Mouse (Mus musculus) heart, adult 9 months (tissue): ENCODE data around the gene Sdhb.

Experiments used
- DNase-seq, 2 experiments: peaks; one replicate each; pipeline ENCODE4 v3.0.0; 2022; ENCODE audit warnings: low spot score in 2 of 2

Sdhb gene

DNA sequence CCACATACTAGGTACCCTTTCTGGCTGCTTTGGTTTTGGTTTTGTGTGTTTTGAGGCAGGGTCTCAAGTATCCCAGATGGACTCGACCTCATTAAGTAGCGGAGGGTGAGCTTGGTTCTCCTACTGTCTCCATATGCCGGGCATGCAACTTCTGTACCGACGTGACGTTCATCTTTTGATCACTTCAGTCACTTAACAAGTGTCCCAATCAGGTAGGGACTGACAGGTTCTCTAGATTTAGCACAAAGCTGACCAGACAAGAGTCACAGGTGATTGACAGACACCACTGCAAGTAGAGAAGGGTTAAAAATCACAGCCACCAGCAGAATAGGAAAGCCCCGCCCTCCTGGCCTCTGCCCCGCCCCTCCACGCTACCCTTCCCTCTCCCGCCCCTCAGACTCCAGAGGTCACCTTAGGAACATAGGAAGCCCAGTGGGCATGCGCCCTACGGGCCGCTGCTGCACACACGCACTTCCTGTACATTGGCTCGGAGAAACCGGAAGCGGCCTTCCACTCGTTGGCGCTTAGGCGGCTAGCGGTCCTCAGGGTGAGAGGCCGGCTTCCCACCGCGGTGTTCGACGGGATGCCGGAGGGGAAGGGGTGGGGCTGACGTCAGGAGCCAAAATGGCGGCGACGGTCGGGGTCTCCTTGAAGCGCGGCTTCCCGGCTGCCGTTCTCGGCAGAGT, at the start of gene Sdhb:
Gene Sdhb, plus strand, starts transcription at position 423 of the 686 bp plus-strand sequence.
- peak; percentile 97 to 98 for DNase-seq

DNA sequence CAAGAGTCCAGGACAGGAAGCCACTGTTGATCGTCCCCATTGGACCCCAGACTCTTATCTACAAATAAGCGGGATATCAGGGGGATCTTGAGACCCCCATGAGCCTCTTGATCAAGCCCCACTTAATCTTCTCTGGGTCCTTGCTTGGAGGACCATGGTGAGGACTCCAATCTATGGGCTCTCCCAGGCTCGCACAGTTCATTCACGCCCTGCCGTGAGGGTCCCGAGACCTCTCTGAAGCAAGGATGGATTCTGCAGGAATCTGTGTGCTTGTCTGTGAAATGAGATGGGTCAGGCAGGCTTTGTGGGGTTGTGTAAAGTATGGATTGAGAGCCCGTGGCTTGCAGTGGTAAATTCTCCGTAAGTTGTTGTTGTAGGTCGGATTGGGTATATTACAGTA, 49.6 kb upstream of the Sdhb start:
- DNase-seq = no peak

DNA sequence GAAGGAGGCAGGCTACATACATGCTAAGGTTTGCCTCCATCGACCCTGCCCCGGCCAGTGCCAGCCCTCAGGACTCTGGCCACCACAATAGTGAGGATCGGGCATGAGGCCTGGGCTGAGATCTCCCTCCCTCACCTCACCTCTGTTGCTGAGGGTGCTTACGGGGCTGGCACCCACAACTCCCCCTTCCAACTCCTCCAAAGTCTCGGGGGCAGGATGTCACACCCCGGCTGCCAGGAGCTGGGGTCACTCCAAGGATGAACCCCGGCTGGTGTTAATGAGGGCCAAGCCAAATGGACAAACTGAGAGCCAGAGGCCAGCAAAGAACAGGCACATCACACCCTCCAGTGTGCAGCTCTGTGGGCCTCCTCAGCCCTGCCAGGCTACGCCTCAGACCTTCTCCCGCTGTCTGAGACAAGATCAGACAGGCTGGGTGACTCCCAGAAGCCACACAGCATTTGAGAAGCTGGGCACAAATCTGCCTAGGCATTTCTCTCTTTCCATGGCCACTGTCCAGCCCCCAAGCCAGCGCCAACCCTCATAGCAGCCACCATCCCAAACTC, 48.7 kb upstream of the Sdhb start:
- no peak for DNase-seq

DNA sequence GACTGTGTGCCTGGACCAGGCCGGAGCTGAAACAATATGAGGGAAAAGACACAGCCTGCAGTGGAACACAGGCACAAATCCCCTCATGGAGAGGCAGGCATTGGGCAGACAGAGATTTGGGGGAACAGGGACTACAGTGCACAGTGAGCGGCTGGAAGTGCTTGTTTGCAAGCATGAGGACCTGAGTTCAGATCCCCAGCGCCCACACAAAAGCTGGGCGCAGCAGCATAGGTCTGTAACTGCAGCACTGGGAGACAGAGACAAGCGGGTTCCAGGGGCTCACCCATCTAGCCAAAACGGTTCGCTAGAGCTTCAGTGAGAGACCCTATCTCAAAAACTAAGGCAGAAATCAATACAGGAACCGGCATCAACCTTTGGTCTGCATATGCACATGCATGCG, 47.4 kb upstream of the Sdhb start:
- DNase-seq = no peak

DNA sequence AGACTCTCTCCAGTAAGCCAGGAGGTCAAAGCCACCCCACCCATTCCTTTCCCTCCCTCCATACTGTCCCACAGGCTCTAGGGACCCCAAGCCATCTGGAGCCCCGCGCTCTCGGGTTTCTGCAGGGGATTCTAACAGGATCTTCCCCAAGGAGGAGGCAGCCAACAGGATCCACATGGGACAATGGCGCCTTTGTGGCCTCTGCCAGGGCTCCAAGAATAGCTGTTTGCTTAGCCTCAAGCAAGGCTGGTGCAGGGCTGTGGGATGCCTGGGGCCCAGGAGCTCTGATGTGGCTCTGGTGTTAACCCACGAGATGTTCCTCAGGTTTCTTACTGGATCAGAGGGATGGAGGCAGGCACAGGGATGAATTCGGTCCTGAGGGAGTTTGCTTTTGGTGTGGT, 46.3 kb upstream of the Sdhb start:
- DNase-seq = no peak

DNA sequence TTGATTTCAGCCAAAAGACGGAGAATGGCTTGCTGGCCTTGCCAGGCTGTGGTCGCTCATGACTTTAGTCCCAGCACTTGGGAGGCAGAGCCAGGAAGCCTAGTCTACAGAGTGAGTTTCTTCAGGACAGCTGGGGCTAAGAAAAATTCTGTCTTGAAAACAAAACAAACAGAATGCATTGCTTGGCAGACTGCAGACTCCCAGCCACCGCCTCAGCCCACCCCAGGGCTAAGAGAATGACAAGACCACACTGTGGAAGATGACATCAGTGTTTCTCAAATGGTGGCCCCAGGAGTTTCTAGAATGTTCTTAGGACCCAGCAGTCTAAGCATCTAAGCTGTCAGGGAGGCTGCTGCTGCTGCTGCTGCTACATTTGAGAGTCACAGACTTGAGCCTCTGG, 45.8 kb upstream of the Sdhb start:
- DNase-seq = no peak

DNA sequence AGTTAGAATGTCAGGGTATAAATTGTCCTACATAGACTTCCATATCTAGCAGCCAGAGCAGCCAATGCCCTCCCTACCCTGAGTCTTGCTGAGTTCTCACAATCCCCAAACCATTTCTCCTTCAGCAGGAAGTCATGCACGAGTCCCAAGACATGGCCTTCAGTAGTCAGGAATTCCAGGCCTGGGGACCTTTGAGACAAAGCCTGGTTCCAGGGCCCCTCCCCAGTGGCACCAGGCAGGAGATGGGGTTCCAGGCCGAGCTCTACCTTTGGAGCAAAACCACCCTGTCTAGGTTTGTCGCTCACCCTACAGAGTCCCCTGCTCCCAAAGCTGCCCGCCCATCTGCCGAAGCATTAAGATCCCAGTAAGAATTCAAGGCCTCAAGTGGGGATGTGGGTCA, 44.7 kb upstream of the Sdhb start:
- no peak for DNase-seq

DNA sequence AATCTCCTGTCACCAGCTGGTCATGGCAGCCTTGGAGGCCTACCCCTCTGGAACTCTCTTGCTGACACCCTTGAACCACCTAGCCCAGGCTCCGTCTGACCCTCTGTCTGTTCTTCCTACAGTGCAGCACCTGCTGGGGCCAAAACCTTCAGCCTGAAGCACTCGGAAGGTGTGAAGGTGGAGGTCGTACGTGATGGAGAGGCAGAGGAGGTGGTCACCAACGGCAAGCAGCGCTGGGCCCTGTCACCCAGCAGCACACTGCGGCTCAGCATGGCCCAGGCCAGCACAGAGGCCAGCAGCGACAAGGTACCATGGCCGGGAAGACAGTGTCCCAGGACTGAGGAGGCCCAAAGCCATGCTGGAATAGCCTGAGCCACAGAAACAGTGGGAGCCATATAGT, 43.6 kb upstream of the Sdhb start:
- no peak for DNase-seq

DNA sequence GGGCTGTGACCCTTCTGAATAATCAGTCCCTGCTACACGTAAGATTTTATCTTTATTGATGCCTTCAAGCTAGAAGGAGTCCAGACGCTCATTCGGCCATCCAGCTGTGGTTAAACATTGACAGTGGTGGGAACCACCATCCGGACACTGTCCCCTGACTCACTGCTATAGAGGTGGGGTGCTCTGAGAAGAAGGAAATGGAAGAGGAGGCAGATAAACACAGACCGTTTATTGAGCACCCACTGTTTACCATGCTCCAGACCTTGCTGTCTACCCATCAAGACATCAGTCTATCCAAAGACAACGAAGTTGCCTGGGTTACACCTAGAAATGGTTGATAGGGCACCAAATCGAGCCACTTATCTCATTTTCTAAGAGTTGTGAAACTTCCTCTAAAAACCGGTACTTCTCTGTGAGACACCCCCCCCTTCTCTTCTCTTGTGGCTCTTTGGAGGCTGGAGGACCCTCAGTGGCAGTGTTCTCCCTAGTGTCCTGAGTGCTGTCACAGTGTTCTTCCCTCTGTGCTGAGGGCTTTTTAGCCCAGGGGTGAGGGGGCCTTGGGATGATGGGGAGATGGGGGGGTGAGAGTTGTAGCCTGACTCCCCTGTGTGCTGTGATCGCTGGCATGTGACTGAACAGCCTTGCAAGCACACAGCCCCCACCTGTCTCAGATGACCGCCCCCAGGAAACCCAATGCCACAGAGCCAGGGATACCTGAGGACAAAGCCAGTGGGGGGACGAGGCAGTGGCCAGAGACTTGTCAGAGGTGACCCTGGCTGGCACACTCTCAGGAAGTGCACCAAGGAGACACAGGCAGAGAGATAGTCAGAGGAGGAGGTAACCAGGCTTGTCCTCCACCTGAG, 40.8 kb upstream of the Sdhb start:
- no peak for DNase-seq

DNA sequence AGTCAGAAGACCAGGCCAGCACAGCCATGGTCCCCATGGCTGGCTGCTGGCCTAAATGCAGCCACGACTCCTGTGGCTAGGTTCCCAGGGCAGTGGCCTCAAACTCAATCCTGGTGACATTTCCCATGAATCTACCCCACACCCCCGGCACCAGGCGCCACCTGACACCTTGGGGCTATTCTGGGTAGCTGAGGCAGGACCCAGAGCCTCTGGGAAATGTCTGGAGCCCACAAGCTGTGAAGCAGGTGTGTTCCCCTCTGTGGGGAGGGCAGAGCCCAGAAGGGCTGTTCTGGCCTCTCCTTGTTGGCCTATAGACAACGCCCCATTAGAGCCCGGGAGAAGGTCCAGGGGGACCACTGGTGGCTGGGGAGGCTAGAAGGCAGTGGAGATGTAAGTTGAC, 38.5 kb upstream of the Sdhb start:
- DNase-seq = no peak

DNA sequence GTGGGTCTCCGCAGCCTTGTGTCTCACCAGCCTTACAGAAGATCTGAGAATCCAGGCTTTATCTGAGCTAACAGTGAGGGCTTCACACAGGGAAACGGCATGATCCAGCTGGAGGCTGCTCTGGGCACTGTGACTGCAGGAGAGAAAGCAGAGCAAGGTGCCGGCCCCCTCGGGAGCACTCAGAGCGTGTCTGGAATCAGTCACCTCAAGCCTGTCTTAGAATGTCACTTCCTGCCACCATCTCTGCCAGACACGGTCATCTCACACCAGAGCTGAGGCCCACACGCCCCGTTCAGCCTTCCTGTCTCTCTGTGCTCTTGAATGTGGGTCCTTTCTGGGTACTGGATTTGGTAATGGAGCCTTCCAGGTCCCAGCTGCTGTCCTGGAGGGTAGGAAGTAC, 35.4 kb upstream of the Sdhb start:
- DNase-seq = no peak

DNA sequence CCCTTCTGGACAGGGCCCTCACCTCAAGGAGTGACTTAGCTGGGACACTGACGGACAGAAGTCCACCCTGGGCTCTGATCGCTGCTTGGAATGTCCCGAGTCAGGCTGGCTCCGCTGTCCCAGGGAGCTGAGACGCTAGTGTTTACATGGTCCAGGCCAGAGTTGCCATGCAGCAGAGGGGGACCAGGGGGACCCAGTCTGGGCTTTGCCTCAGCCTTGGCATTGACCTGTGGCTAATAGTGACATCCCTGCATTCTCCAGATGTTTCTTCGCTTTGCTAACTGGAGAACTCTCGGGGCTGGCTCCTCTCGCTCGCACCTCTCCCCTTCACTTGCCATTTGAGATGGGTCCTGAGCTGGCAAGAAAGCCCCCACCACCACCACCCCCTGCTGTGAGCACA, 32.7 kb upstream of the Sdhb start:
- no peak for DNase-seq

DNA sequence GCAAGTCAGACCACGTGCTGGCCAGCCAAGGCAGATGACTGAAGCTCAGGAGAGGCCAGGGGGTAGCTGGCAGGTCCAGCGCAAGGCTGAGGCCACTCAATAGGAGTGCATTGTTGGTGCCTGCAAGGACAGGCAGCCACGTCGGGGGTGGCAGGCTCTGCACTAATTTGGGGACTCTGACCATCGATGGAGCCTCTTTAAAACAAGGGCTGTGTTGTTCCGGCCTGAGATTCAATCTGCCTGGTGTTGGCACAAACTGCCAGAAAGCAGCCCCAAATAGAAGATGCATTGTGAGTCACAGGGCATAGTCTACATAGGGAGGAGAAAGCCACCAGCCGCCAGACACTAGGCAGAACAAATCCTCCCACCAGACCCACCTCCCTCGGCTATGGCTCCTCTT, 31.3 kb upstream of the Sdhb start:
- DNase-seq = no peak

DNA sequence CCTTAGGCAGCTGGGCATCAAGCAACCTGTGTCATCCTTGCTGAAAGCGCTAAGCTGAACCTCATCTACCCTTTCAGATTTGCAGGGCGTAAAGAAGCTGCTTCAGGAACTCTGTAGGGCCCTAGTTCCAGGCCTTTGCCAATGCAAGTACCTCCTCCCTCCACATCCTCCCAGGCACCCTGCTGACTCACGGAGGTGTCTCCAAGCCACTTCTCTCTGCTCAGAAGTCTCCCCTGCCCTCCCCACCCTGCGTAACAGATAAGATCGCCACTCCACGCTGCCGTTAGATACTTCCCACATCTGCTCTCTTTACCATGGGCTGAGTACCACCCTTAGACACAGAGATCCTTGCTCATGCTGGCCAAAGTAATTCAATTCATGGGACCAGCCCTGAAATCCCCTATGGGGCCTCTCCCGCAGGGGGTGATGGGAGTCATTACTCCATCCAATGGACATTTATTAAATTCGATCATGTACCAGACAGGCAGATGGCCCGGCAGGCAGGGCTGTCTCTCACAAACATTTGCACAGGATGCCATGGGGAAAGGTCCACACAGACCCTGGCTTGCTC, 30.0 kb upstream of the Sdhb start:
- no peak for DNase-seq

DNA sequence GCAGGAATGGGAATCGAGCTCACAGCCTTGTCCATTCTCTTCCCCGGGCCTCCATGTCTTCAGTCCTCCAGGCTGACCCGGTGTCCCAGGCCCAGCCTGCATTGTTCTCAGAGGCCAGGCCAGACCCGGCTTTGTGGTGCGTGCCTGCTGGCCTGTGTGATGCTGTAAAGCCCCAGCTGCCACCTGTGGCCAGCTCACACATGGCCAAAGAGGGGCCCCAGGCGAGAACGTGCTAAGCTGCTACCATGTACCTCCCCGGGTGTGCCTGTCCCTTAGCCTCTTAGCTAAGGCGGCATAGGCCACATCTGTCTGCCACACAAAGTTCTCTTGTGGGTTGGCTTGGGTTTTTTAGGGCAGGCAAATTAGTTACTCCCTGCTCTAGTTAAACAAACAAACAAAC, 25.4 kb upstream of the Sdhb start:
- no peak for DNase-seq

DNA sequence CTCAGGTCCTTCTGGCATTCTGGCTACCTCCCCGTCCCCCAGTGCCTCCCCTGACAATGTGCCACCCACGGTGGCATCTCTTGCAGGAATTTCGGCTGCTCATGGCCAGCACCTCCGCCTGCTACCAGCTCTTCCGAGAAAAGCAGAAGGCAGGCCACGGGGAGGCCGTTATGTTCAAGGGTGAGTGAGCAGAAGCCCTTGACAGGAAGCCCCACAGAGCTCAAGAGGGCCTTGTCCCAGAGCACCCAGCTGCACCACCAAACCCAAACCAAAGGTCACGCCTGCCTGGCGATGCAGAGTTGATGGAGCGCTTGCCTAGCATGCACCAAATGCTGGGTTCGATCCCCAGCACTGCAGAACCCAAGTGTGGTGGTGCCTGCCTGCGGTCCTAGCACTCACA, 16.6 kb upstream of the Sdhb start:
- DNase-seq = no peak

DNA sequence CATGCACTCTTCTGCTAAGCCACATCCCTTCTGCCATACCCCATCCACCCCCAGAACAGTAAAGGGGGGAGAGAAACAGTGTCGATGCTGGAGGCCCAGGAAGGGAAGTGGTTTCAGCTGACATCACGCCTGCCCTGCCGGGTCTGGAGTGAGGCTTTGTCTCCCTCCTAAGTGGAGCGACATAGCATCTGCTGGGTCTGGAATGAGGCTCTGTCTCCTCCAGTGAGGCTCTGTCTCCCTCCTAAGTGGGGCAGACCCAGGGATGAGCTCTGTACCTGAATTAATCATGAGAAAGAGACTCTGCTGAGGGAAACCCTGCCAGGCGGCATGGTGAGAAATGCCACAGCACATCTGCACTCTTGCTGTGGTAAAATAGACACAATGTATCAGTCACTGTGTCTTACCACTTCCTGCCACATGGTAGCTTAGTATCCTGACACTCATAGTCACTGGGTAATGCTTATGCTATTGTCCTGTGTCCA, 16.0 kb upstream of the Sdhb start:
- no peak for DNase-seq

DNA sequence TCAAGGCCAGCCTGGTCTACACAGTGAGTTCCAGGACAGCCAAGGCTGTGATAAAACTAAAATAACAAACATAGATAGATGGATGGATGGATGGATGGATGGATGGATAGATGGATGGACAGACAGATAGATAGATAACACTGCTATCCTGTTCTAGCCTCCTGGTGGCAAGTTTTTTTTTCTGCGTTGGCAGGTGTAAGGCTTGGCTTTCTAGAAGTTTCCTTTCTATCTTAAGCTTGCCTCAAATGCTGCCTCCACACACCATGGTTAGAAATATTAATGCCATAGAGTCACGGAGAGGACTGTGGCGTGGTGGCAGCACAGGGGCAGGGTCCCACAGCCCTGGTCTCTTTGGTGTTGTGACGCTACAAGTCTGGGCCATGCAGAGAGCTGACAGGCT, 15.4 kb upstream of the Sdhb start:
- DNase-seq = no peak

DNA sequence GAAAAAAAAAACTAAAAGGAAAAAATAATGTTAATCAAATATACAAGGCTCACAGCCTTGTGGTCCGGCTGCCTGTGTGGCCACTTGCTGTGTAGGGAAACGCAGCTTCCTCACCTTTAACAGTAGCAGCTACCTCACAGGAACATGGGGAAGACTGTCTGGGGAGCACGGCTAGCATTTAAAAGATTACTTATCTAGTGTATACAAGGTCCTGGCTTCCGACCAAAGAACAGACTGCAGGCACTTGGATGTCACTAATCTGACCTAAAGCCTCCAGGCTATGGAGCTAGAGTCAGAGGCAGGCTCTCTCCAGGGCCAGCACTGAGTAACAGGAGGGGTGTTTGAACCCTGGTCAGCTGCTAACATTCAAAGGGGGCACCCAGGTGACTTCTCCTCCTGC, 15.0 kb upstream of the Sdhb start:
- no peak for DNase-seq

DNA sequence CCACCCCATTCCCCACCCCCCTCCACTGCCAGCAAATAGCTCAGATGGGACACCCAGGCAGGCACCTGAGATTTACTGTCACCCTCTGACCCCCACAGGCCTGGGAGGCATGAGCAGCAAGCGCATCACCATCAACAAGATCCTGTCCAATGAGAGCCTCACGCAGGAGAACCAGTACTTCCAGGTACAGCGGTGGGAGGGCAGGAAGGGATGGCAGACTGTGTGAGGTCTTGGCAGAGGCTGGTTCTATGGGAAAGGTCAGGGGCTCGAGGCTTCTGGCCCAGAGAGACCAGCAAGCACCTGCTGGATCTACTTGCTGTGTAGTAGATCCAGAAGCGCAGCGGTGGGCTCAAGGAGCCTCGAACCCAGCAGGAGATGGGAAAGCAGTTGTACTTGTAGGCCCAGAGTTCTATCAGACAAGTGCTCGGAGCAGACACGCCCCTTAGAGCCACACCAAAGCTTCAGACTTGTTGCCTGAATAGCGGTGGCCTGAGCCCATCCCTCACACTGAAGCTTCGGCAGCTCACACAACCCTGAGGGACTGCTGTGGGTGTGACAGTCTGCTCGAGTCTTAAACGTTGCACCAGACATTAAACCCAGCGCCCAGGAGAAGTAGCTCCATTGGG, 14.3 kb upstream of the Sdhb start:
- no peak for DNase-seq

DNA sequence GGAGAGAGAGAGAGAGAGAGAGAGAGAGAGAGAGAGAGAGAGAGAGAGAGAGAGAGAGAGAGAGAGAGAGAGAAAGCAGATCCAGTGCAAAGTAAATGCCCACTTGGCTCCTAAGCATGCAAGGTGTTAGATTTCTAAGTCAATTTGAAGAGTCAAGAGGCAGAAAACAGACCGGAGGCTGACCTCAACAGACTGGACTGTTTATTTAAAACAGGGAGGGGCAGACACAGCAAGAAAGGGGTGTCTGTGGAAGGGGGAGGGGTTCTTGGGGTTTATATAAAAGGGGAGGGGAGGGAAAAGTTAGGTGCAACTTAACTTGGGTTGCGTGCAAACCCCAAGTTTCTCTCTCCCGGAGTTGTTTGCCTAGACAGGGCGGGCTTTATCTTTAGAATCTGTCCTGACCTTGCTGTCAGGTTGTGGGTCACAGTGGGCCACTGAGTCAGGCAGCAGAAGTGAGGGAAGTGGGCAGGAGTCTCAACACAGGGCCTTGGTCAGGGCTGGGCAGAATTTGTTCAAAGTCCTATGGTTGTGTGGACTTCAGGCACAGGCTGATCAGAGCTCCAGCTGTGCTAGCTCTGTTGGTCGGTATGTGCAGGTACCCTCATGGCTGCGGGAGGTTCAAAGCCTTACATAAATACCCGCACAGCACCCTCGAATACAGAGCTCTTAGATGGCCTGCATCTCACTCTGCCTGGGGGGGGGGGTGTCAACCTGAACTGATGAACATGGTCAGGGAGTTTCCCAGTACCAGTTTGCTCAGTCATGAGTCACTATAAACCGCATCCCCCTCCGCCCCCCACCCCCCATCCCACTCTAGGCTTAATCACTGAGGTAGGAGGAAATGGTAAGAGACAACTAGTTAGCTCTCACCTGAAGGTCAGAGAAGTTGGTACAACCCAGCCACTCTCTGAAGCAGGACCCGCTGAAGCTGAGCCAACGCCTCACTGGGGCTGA, 13.2 kb upstream of the Sdhb start:
- no peak for DNase-seq
